Mouse (Mus musculus) adrenal gland, adult 2 months (tissue): Measurements from ENCODE around the gene Wnt7a. TPM values are rescaled to one million over a fixed set of nuclear protein-coding genes. Genes with fewer than 3 reads are reported as not detected.

ENCODE experiments used
- DNase-seq: peaks from one replicate; pipeline ENCODE4 v3.0.0; 2021
- polyA plus RNA-seq: library from polyadenylated mRNA; depleted of rRNA; stranded (reverse); fragments of >200 nt; gene quantifications from 2 replicates; pipeline ENCODE4 v1.2.3, GENCODE M21; 2012
- total RNA-seq, 2 experiments: library from RNA; stranded (reverse); gene quantifications; 2 replicates each; pipeline ENCODE4 v1.2.3; 2021

Wnt7a gene
- total and polyA plus RNA-seq, 3 experiments, result not detected

- no peak for DNase-seq
Measured at GRCm38 (mm10) chr6:91384415-91384814, 26.7 kb downstream of the Wnt7a start.

GRCm38 (mm10) chr6:91383871-91384270 lies 27.3 kb downstream of the Wnt7a start:
- no peak for DNase-seq

GRCm38 (mm10) chr6:91383303-91383702 lies 27.9 kb downstream of the Wnt7a start:
- DNase-seq, result no peak

GRCm38 (mm10) chr6:91379871-91380270 lies 31.3 kb downstream of the Wnt7a start:
- no peak for DNase-seq

- DNase-seq, result no peak
Measured at GRCm38 (mm10) chr6:91379266-91379665, 31.9 kb downstream of the Wnt7a start.

GRCm38 (mm10) chr6:91372977-91373376 lies 38.2 kb downstream of the Wnt7a start:
- no peak for DNase-seq

GRCm38 (mm10) chr6:91372586-91372971 lies 38.6 kb downstream of the Wnt7a start:
- DNase-seq, result no peak

- DNase-seq, result no peak
Measured at GRCm38 (mm10) chr6:91371912-91372585, 39.1 kb downstream of the Wnt7a start.

- DNase-seq, result peak; percentile 46
Measured at GRCm38 (mm10) chr6:91366781-91367180, 44.4 kb downstream of the Wnt7a start.

GRCm38 (mm10) chr6:91365480-91365879 lies 45.7 kb downstream of the Wnt7a start:
- no peak for DNase-seq

- DNase-seq, result no peak
Measured at GRCm38 (mm10) chr6:91362756-91363155, 48.4 kb downstream of the Wnt7a start.

GRCm38 (mm10) chr6:91360998-91361397 lies 50.2 kb downstream of the Wnt7a start:
- DNase-seq, result no peak

- no peak for DNase-seq
Measured at GRCm38 (mm10) chr6:91360371-91360690, 50.8 kb downstream of the Wnt7a start.

GRCm38 (mm10) chr6:91359672-91360370 lies 51.3 kb downstream of the Wnt7a start:
- DNase-seq, result no peak

- DNase-seq, result no peak
Measured at GRCm38 (mm10) chr6:91358866-91359656, 52.1 kb downstream of the Wnt7a start.

GRCm38 (mm10) chr6:91358394-91358793 lies 52.8 kb downstream of the Wnt7a start:
- no peak for DNase-seq

GRCm38 (mm10) chr6:91357238-91357876 lies 53.8 kb downstream of the Wnt7a start:
- DNase-seq, result no peak

- DNase-seq, result no peak
Measured at GRCm38 (mm10) chr6:91349620-91350019, 61.5 kb downstream of the Wnt7a start.

- DNase-seq, result no peak
Measured at GRCm38 (mm10) chr6:91347721-91348120, 63.4 kb downstream of the Wnt7a start.

GRCm38 (mm10) chr6:91346906-91347156 lies 64.3 kb downstream of the Wnt7a start:
- DNase-seq, result no peak

- DNase-seq, result no peak
Measured at GRCm38 (mm10) chr6:91346071-91346905, 64.9 kb downstream of the Wnt7a start.

- no peak for DNase-seq
Measured at GRCm38 (mm10) chr6:91345091-91345490, 66.1 kb downstream of the Wnt7a start.
